Mouse (Mus musculus): ENCODE data around the gene Slc17a4. TPM values are rescaled to one million over a fixed set of nuclear protein-coding genes. Genes with fewer than 3 reads are reported as not detected.

The Slc17a4 gene
- polyA plus RNA-seq, 1 experiment from 2014 or later: not detected

GRCm38 (mm10) chr13:23889011-23889605 is 25.7 kb downstream of the Slc17a4 start:
- Histone ChIP-seq H3K27me3 (replicated peaks) (no peaks in the 10 kb centered on the region), H3K4me3 (no peak overlapping the region), H3K36me3 (no peaks in the 10 kb centered on the region), H3K27ac (no peak overlapping the region), H3K9me3 (replicated peaks) (no peaks in the 10 kb centered on the region), H3K4me2 (no peak overlapping the region), H3K9ac (no peak overlapping the region), H3K4me1 (peaks cover 25% of the 10 kb centered on the region)
- no peak for ATAC-seq
- WGBS (ENCODE audit: insufficient replicate concordance): 61% methylated on average over 6 of the region's 6 CpGs

DNA sequence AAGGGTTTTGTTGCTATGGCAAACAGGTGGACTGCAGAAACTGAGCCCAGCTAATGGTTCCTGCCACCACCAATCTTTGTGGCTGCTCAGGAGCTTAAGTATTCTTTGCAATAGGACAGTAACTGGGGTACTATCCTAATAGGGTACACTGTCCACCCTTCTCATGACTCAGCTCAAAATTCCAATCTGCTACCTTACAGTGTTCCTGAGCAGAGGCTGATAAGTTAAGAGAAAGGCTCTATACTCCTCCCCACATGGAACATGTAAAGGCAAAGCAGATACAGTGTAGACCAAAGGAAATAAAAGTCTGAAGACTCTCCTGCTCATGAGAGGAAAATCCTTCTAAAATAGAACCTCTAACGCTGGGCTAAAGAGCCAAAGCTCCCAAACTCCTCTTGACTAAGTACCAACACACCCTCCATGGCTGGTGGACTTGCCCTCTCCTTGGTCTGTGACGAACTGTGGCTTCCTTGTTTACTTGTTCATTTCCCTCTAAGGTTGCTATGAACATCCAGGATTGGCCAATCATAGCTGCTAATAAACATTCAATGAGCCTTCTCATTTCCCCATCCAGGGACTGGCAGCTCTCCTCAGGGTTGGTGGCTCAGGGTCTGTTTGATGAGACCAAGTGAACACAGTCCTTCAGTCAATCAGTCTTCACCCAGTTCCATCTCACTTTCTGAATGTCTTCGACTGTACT is 27.6 kb downstream of the Slc17a4 start:
- H3K36me3 ChIP-seq: no peaks in the 10 kb centered on the region

DNA sequence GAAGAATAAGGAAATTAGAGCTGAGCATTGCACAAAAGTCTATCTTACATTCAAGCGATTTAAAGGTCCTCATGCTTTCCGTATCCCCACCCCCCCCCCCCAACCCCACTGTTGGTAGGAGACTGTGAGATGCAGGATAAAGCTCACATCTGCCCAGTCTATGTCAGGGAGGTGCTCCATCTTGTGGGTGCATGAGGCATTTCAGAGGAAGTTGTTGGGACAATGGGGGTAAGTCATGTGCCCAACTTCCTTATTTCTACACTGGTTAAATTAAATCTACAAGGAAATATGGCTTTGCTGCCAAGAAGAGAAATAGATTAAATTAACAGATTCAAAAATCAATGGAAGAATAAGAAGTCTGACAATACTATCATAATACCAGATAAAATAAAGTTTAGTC is 29.3 kb downstream of the Slc17a4 start:
- Histone ChIP-seq H3K27me3 (replicated peaks) (no peaks in the 10 kb centered on the region), H3K4me1 (peaks cover 16% of the 10 kb centered on the region), H3K4me2 (no peak overlapping the region), H3K9me3 (replicated peaks) (no peaks in the 10 kb centered on the region), H3K36me3 (no peaks in the 10 kb centered on the region), H3K9ac (no peak overlapping the region), H3K4me3 (no peak overlapping the region), H3K27ac (no peak overlapping the region)
- 15% methylated on average over 2 of the region's 2 CpGs for WGBS (ENCODE audit: insufficient replicate concordance)
- ATAC-seq: no peak

More for the DNA sequence above, 27.6 kb downstream of the Slc17a4 start:
- Histone ChIP-seq H3K9ac (no peak overlapping the region), H3K27ac (no peak overlapping the region), H3K4me2 (no peak overlapping the region), H3K9me3 (replicated peaks) (no peaks in the 10 kb centered on the region), H3K4me1 (peaks cover 16% of the 10 kb centered on the region), H3K27me3 (replicated peaks) (no peaks in the 10 kb centered on the region), H3K4me3 (no peak overlapping the region)
- WGBS (ENCODE audit: insufficient replicate concordance): 61% methylated on average over 3 of the region's 3 CpGs
- ATAC-seq: peak; percentile 73

DNA sequence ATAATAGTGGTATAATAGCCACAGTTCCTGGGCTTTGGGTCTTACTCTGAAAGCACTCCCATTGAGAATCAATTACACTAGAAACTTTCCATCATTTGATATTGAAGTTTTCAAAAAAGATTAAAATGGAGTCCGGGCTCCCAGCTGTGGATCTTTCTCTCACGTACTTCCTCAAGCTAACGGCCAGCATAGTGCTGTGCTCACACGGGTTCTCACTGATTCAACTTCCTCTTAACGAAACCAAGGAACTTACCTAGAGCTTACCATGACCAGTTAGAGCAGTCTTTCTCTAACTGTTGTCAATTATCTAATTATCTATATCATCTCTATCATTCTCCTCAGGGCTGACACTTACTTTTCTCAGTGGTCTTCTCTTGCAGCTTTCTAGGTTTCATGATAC is 35.2 kb downstream of the Slc17a4 start:
- Histone ChIP-seq H3K36me3 (no peaks in the 10 kb centered on the region), H3K27me3 (replicated peaks) (no peaks in the 10 kb centered on the region), H3K4me3 (no peak overlapping the region), H3K4me1 (0 out of 2 replicates have a peak, but pooled peaks cover 3% of the 10 kb centered on the region), H3K9ac (no peak overlapping the region), H3K9me3 (replicated peaks) (no peaks in the 10 kb centered on the region), H3K27ac (no peak overlapping the region), H3K4me2 (no peak overlapping the region)
- 22% methylated on average over 5 of the region's 5 CpGs for WGBS (ENCODE audit: insufficient replicate concordance)
- ATAC-seq: no peak

DNA sequence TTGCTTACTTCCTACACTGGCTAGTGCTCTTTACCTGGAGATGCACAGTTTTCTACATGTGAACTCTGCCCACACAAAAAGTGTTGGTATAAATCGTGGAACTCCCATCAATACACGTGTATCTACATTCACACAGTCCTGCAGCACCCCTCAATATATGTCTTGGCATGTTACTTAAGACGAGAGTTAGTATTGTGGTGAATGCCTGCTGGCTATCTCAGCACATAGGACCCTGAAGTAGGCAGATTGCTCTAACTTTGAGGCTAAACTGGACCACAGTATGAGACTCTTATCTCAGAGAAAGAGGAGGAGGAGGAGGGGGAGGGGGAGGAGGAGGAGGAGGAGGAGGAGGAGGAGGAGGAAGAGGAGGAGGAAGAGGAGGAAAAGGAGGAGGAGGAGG is 35.7 kb downstream of the Slc17a4 start:
- H3K4me1 ChIP-seq: 0 out of 2 replicates have a peak, but pooled peaks cover 3% of the 10 kb centered on the region
- no peak overlapping the region for H3K4me2 ChIP-seq
- ATAC-seq: no peak
- no peak overlapping the region for H3K9ac ChIP-seq
- no peak overlapping the region for H3K4me3 ChIP-seq
- no peaks in the 10 kb centered on the region for H3K9me3 ChIP-seq (replicated peaks)
- no peak overlapping the region for H3K27ac ChIP-seq
- H3K27me3 ChIP-seq (replicated peaks): no peaks in the 10 kb centered on the region
- 48% methylated on average over 3 of the region's 3 CpGs for WGBS (ENCODE audit: insufficient replicate concordance)
- H3K36me3 ChIP-seq: no peaks in the 10 kb centered on the region

GRCm38 (mm10) chr13:23873141-23873540 is 41.7 kb downstream of the Slc17a4 start:
- H3K9me3 ChIP-seq (replicated peaks): no peaks in the 10 kb centered on the region
- no peak overlapping the region for H3K9ac ChIP-seq
- H3K27ac ChIP-seq: no peak overlapping the region
- no peak overlapping the region for H3K4me2 ChIP-seq
- H3K36me3 ChIP-seq: no peaks in the 10 kb centered on the region
- ATAC-seq: no peak
- no peaks in the 10 kb centered on the region for H3K27me3 ChIP-seq (replicated peaks)
- WGBS (ENCODE audit: insufficient replicate concordance): 40% methylated on average over 5 of the region's 5 CpGs
- peaks cover 12% of the 10 kb centered on the region; the same call in 1 of the 2 replicates for H3K4me1 ChIP-seq
- no peak overlapping the region for H3K4me3 ChIP-seq

GRCm38 (mm10) chr13:23869996-23870395 is 44.8 kb downstream of the Slc17a4 start:
- H3K27ac ChIP-seq: no peak overlapping the region
- no peaks in the 10 kb centered on the region for H3K9me3 ChIP-seq (replicated peaks)
- no peak for ATAC-seq
- no peaks in the 10 kb centered on the region for H3K36me3 ChIP-seq
- H3K27me3 ChIP-seq (replicated peaks): no peaks in the 10 kb centered on the region
- 57% methylated on average over 3 of the region's 3 CpGs for WGBS (ENCODE audit: insufficient replicate concordance)
- H3K9ac ChIP-seq: no peak overlapping the region
- H3K4me2 ChIP-seq: no peak overlapping the region
- H3K4me3 ChIP-seq: no peak overlapping the region
- peaks cover 21% of the 10 kb centered on the region; the same call in 1 of the 2 replicates for H3K4me1 ChIP-seq

DNA sequence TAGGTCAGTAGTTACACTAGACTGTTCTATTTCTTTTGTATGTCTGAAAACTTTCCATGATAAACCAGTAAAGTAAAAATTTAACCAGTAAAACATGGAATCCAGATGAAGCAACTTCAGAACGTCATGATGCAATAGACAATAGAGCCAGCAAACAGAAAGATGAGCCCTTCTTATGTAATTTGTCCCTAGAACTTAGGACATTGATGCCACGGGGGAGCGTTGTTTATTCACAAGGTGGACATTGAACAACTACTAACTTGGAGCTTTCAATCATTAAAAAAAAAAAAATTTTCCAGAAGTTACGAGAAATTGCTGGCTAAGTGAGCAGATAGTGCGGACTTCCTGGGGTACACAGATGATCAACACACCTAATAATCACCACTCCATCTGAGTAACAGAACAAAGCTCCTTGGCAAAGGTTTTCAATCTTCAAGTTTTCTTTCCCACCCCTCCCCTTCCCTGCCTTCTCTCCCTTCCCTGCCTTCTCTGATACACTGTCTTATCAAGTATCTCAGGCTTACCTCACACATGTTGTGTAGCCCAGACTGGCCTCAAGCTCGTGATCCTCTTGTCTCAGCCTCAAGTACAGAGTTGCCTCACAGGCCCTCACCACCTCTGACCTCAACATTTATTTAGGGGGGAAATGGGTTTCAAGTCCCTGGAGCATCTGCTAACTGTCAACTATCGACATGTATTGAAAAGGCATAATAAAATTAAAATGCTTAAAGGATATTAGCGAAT is 45.8 kb downstream of the Slc17a4 start:
- Histone ChIP-seq H3K36me3 (no peaks in the 10 kb centered on the region), H3K27me3 (replicated peaks) (no peaks in the 10 kb centered on the region), H3K4me3 (no peak overlapping the region), H3K9me3 (replicated peaks) (no peaks in the 10 kb centered on the region), H3K4me1 (peaks cover 21% of the 10 kb centered on the region; the same call in 1 of the 2 replicates), H3K27ac (0 out of 2 replicates have a peak overlapping the region, but pooled peaks have one; percentile 30), H3K9ac (no peak overlapping the region), H3K4me2 (no peak overlapping the region)
- WGBS (ENCODE audit: insufficient replicate concordance): 60% methylated on average over 8 of the region's 8 CpGs
- ATAC-seq: no peak

- WGBS (ENCODE audit: insufficient replicate concordance): 80% methylated on average over 7 of the region's 7 CpGs
- no peak within 1 kb of the TSS for H3K9ac ChIP-seq
- no peaks in the 10 kb centered on the region for H3K36me3 ChIP-seq
- H3K4me1 ChIP-seq: peaks cover 21% of the 10 kb centered on the region; the same call in 1 of the 2 replicates
- no peak within 1 kb of the TSS for H3K4me2 ChIP-seq
- H3K4me3 ChIP-seq: no peak within 1 kb of the TSS
- H3K9me3 ChIP-seq (replicated peaks): no peaks in the 10 kb centered on the region
- no peak within 1 kb of the TSS for H3K27ac ChIP-seq
- ATAC-seq: no peak
- no peaks in the 10 kb centered on the region for H3K27me3 ChIP-seq (replicated peaks)
These were observed 47.4 kb downstream of the Slc17a4 start, which contains the start of gene Slc17a1 for GRCm38 (mm10) chr13:23867405-23867804. Gene Slc17a1, plus strand, starts transcription at chr13:23867750.

GRCm38 (mm10) chr13:23867000-23867399 is 47.8 kb downstream of the Slc17a4 start:
- Histone ChIP-seq H3K9ac (no peak overlapping the region), H3K27ac (no peak overlapping the region), H3K36me3 (no peaks in the 10 kb centered on the region), H3K4me3 (no peak overlapping the region), H3K4me1 (peaks cover 21% of the 10 kb centered on the region; the same call in 1 of the 2 replicates), H3K4me2 (no peak overlapping the region), H3K9me3 (replicated peaks) (no peaks in the 10 kb centered on the region), H3K27me3 (replicated peaks) (no peaks in the 10 kb centered on the region)
- no peak for ATAC-seq
- 64% methylated on average over 6 of the region's 6 CpGs for WGBS (ENCODE audit: insufficient replicate concordance)

DNA sequence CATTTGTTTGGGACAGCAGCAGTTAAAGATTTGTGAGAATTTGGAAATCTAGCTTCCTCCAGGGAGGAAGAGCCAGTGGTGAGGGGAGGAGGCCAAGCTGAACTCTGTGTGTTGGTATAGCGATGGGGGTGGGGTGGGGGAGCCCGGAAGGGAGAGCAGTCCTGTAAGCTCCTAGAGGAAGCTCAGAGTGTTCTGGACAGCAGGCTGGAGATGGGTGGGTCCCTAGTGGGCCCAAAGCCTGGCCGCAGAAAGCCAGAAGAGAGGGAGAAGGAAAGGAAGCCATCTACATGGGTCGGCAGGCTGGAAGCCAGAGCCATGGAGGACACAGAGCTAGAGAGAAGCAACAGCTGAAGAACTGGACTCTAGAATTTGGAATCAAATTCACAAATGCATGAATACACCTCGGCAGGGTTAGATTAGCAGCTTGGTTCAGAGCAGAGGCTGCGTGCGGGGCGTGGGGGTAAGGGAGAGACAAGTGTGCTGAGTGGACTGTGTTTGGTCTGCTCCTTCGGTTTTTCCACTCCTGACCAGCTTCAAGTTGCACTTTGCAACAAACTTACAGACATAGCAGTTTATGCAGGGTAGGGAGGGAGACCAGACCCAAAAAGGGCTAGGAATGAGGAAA is 48.6 kb downstream of the Slc17a4 start:
- no peak for ATAC-seq
- no peaks in the 10 kb centered on the region for H3K9me3 ChIP-seq (replicated peaks)
- H3K4me1 ChIP-seq: peaks cover 21% of the 10 kb centered on the region; the same call in 1 of the 2 replicates
- 50% methylated on average over 9 of the region's 9 CpGs for WGBS (ENCODE audit: insufficient replicate concordance)
- H3K36me3 ChIP-seq: no peaks in the 10 kb centered on the region
- H3K4me3 ChIP-seq: no peak overlapping the region
- H3K27me3 ChIP-seq (replicated peaks): no peaks in the 10 kb centered on the region
- no peak overlapping the region for H3K27ac ChIP-seq
- no peak overlapping the region for H3K4me2 ChIP-seq
- no peak overlapping the region for H3K9ac ChIP-seq

All from liver, embryonic 12.5 days (tissue).